In the genomic region with DNA sequence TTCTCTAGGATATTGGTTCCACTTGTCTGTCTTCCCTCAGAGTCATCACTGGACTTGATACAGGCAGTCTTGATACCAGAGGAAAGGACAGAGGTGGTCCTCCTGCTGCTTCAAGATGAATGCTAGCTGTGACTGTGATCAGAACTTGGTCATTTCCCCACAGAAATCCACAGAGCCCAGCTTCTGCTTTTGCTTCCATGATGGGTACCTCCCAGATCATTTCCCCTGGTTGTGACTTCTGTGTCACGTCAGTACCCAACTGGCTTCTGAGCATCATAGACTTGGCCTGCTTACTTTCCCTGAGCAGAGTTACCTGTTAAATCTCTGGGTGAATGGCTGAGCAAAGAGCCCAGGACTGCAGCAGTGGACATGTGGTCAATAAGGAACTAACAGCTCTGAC, we compare ENCODE assay signal across 30 mouse cellular contexts. TPM values are rescaled to one million over a fixed set of nuclear protein-coding genes. Genes with fewer than 3 reads are reported as not detected.
"Had no signal": no experiment of that assay in that cellular context is flagged by ENCODE, and none has a peak within 500 bp of the region (broad histone marks: within the 10 kb centered on the region; RNA-seq: fewer than 3 reads in every experiment).

No protein-coding gene starts in this region.

- H3K27ac ChIP-seq: kidney, embryonic 15.5 days; limb, embryonic 12.5 days; limb, embryonic 15.5 days; liver, embryonic 14.5 days; midbrain, embryonic 12.5 days; midbrain, embryonic 15.5 days; neural tube, embryonic 13.5 days had no signal

- H3K36me3 ChIP-seq: kidney, embryonic 15.5 days; limb, embryonic 12.5 days; limb, embryonic 15.5 days; midbrain, embryonic 12.5 days; midbrain, embryonic 15.5 days; neural tube, embryonic 13.5 days had no signal

- ATAC-seq: liver, postnatal 0 days; lung, postnatal 0 days; midbrain, embryonic 15.5 days had no signal

- H3K9me3 ChIP-seq: kidney, embryonic 15.5 days; limb, embryonic 12.5 days; limb, embryonic 15.5 days; midbrain, embryonic 12.5 days; midbrain, embryonic 15.5 days; neural tube, embryonic 13.5 days had no signal

- H3K4me2 ChIP-seq: kidney, embryonic 15.5 days; limb, embryonic 12.5 days; limb, embryonic 15.5 days; liver, embryonic 11.5 days; lung, embryonic 14.5 days; midbrain, embryonic 12.5 days; midbrain, embryonic 15.5 days; neural tube, embryonic 13.5 days had no signal

- H3K4me1 ChIP-seq: limb, embryonic 12.5 days; limb, embryonic 15.5 days; midbrain, embryonic 12.5 days; midbrain, embryonic 15.5 days; neural tube, embryonic 13.5 days had no signal

- H3K27me3 ChIP-seq: kidney, embryonic 15.5 days; limb, embryonic 12.5 days; limb, embryonic 15.5 days; midbrain, embryonic 12.5 days; midbrain, embryonic 15.5 days; neural tube, embryonic 13.5 days had no signal

- DNase-seq: kidney, adult 8-10 months; kidney, postnatal 10 days; kidney, postnatal 36 days; layer of hippocampus, postnatal 36 days; left cerebral cortex, postnatal 4 days; liver, postnatal 0 days; lung, embryonic 14.5 days; retina, postnatal 1 day; right cerebral cortex, postnatal 25 days; spleen, adult 18-20 months; thymus, adult 18-20 months; thymus, postnatal 36 days had no signal

- H3K9ac ChIP-seq: kidney, embryonic 15.5 days; limb, embryonic 12.5 days; limb, embryonic 15.5 days; liver, embryonic 14.5 days; liver, postnatal 0 days; lung, embryonic 14.5 days; midbrain, embryonic 12.5 days; midbrain, embryonic 15.5 days; neural tube, embryonic 13.5 days had no signal

- H3K4me3 ChIP-seq: kidney, embryonic 15.5 days; limb, embryonic 12.5 days; limb, embryonic 15.5 days; midbrain, embryonic 12.5 days; midbrain, embryonic 15.5 days; myocyte; neural tube, embryonic 13.5 days had no signal

RNA-seq across cellular contexts. Expression of a gene that starts 17.2 kb away (rescaled TPM):
- total RNA-seq: layer of hippocampus, adult 8-10 months; layer of hippocampus, postnatal 10 days; layer of hippocampus, postnatal 36 days; left cerebral cortex, adult 8-10 months; left cerebral cortex, postnatal 14 days; left cerebral cortex, postnatal 4 days; neutrophil, adult 5-6 weeks had no signal
- polyA plus RNA-seq: kidney, embryonic 15.5 days; limb, embryonic 12.5 days; limb, embryonic 15.5 days; liver, embryonic 14.5 days; liver, postnatal 0 days; lung, embryonic 14.5 days; lung, postnatal 0 days; midbrain, embryonic 12.5 days; midbrain, embryonic 15.5 days; myocyte; neural tube, embryonic 13.5 days; stomach, embryonic 16.5 days; testis, adult 2 months; urinary bladder, adult 2 months had no signal

RNA-seq across cellular contexts. Expression of a gene that starts 40.5 kb away (rescaled TPM):
- total RNA-seq: neutrophil, adult 5-6 weeks had no signal
- polyA plus RNA-seq: myocyte had no signal
